Mouse (Mus musculus) urinary bladder, adult 18-20 months (tissue): ENCODE measurements at regions not wholly inside any gene's neighbourhood (a gene's known extent, or its start where the extent isn't known, plus 50 kb on each side); places are given as distances from the start of the nearest gene placed in this dataset.

Experiments
- DNase-seq, 2 experiments: peaks; one replicate each; pipeline ENCODE4 v3.0.0; 2022; ENCODE audit warnings: low spot score in 2 of 2, mixed read lengths in 2 of 2

DNA sequence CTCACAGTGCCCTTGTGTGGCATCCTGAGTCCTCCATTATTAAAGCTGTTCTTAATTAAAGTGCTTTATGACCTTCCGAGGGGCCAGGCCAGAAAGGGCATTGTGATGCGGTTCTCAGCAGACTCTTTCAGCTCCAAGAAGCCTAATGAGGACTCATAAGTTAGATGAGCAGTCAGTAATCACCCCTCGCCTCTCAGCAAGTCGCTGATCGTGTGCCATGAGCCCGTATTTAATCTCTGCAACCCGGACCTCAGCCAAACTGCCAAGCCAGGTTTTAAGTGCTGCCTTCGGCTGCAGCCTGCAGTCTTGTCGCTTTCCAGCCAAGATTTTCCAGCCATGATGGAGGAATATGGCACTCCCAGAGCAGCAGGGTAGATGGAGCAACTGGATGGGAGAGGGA lies 56.1 kb upstream of the Rbfox1 start:
- no peak for DNase-seq

DNA sequence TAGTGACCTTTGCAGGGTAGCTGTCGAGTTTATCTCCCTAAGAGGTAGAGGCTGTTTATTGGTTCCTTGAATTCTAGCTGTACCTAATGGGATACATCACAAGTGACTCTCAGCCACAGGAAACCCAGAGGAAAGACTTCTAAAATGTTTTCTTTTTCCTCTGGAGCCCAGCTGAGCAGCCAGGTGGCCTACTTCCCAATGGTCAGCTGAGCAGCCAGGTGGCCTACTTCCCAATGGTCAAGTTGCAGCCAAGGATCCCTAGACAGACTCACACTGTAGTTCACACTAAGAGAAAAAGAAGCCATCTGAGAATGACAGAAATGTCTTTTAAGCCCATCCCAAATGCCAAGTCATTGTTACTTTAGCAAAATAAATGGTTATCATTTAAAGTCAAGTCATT lies 61.8 kb upstream of the Rbfox1 start:
- no peak for DNase-seq

DNA sequence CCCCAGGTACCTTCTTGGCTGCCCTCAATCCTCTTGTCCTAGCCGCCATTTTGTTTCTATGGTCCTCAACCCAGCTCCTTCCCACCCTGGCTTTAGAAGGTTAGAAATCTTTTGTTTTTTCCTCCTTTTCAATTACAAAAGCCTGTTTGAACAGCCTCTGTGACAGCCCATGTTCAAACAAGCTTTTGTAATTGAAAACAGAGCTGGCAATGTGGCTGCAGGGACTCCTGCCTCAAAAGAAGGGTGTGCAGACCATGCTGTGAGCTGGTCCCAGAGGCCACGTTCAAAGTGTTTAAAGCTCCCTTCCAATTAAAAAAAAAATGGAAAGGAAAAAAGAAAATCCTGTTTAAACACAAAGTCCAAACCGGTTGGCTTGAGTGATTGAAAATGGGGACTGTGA lies 68.0 kb upstream of the Rbfox1 start:
- DNase-seq, result no peak

DNA sequence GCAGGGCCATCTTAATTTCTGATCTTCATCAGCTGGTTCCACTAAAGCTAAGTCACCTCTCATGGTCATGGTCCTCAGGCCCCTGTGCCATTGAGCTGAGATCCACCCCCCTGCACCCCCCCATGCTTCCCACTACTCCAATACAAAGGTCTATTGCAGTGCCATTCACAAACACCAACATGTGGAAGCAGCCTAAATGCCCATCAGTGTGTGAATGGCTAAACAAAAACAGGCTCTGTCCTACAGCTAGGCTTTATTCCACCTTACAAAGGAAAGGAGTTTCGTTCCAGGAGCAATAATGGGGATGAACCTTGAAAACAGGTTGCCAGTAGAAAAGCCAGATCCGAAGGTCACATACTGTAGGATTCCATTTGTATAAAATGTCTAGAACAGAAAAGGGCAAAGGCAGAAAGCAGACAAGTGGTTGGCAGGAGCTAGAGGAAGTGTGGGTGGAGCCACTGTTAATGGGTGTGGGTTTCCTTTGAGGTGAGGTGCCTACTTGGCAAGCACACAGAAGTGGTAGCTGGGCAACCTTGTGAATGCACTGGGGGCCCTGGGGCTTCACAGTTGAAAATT lies 72.8 kb upstream of the Rbfox1 start:
- no peak for DNase-seq

DNA sequence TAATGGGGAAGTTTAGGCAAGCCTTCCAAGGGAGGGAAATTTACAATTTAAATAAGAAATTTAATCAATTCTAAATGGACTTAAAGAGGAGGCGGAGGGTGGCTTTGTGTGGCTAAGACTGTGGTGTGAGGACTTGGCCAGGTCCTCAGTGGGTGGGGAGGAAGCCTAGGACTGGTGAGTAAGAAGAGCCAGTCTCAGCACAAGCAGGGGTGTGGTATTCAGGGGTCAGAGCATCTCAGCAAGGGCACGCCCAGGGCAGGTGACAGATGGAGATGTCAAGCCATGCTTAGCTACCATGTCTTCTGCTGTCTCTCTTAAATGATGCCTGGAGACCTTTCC lies 73.5 kb upstream of the Rbfox1 start:
- DNase-seq, result no peak

DNA sequence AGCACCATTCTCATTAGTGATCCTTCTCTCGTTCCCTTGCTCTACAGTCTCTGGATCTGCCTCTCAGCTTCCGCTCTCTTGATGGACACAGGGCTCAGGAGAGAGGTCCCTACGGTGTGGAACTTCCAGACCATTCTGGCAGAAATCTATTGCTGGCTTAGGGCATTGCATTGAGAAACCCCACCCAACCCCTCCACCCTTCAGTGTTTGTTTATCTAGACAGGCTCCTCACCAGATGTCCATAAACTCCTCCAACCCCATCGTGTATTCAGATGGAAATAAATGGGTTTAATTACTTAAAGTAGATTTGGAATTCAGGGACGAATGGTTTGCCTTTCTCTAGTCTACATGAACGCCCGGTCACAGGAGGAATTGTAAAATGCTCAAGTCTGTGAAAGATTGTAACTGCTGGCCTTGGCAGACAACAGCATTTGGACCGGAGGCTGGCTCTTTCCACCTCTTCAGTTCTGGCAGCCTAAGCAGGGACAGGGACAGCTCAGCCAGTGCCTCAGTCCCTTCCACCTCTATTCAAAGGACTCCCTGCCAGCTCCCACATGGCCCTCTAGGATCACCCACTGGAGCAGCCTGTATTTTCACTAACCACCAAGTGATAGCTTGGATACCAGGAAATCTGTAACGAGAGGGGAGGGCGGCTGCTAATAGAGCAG lies 74.0 kb upstream of the Rbfox1 start:
- DNase-seq, result no peak

DNA sequence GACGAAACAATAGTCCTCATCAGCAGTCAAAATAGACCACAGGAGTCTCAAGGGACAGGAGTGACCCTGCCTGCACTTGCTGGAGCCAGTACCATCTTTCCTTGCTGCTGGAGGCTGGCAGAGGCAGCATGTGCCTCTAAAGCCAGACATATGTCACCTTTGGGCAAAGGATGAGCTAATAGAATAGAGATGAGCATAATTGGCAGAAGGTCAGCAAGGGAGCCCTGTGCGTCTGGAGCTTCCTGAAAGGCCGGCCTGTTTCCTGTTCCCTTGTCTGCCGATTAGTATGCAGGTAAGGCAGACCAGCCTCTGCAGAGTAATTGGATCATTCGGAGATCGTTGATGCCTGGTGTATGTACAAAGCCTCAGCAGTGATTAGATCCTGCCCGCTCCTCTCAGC lies 87.0 kb upstream of the Rbfox1 start:
- no peak for DNase-seq

DNA sequence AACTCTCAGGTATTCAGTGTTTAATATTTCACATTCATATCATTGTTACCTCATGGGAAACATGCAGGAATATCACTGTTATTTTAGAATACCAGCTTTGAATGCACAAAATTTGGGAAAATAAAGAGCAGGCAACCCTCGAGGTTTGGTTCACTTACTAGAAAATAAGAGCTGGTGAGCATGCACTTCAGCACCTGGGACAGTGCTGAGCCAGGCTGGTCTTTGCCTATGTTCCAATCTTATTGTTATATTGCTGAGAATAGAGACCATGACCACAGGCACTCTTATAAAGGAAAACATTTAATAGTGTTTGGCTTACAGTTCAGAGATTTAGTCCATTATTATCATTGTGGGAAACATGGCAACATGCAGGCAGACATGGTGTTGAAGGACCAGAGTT lies 92.9 kb upstream of the Rbfox1 start:
- DNase-seq, result no peak

DNA sequence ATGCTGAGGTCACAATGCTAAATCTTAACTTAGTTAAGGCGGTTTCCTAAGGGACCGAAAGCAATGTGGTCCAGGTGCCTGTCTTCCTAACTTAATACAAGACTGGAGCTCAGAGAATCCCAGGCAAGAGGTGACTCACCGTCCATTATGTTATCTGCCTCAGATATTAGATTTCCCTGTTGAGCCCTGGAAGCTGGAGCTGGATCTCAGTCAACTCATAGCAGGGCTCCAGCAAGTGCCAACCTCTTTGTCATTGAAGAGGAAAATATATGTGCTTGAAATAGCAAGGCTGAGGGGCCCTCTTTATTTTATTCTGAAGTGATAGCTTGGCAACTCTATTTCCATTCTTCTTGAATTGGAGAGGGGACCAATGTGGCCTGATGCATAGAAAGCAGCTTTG lies 95.0 kb upstream of the Rbfox1 start:
- DNase-seq, result no peak

DNA sequence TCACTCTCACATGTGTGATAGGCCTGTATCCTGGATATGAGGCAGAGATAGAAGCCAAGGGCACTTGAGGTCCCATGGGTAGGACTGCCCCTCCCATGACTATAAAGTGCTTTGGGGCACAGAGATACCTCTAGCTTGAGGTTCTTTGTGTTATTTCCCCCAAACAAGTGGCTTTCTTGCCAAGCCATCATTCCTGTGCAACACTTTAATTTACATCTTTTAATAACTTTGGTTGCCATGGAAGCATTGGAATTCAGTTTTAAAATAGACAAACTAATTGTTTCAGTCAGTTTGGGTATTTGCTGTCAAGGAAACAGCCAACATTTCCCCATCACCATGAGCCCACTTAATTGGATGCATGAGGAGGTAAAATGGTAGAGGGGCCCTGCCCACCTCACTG lies 97.9 kb upstream of the Rbfox1 start:
- no peak for DNase-seq

DNA sequence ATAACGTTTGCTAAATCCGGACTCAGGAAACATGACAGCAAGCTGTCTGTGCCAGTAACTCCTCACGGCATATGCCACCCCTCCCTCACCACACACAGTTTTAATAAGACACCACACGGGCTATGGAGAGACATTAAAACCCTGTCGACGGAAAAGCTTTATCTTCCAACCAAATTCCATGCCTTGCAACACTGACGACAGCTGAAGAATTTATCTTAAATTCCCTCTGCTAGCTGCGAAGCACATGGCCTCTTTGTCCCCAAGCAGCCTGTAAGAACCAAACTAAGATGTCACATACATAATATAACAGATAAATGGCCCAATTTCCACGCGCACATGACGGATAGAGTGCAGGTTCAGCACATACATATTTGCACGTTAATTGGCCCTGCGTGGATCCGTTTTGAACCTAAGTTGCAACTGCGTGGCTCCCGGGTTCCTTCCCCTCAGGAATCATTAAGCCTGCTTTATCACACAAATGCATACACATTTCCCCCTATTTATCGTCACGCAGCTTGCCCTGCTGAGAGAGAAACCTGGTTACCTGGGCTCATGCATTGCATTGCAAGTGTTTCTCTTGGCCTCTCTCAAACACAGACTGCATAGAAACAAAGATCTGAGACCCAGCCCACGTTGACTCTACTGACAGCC lies 118.3 kb upstream of the Rbfox1 start:
- DNase-seq, result no peak

DNA sequence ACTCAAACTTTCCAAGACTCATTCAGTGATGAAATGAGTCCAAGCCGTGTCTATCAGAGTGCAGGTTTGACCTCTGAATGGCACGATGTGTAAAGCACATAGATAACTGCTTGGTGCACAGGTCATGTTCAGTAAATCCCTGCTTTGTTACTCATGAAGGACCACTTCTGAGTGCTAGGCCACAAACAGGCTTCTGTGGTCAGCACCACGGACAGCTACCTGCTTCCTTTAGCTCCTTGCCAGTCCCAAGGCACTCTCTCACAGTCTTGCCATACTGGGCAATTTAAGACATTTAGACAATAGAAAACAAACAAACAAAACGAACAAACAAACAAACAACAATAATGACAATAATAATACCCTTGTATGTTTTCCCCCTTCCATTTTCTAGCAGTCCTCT lies 120.0 kb upstream of the Rbfox1 start:
- DNase-seq, result no peak

DNA sequence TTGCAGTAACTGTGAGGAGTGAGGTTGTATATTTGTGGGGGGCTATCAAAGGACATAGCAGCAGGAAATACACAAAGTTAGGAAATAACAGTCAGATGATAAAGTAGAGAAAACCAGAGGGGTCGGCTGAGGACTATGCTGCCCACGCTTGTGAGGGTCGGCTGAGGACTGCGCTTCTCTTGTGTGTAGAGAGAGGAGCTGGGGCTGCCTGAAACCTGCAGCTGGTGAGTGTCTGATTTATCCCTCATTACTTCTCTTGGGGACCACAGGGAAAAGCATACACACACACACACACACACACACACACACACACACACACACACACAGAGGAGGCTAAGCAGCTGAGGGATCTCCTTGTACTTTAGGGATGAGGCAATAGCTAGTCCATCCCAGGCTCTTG lies 124.3 kb upstream of the Rbfox1 start:
- no peak for DNase-seq

DNA sequence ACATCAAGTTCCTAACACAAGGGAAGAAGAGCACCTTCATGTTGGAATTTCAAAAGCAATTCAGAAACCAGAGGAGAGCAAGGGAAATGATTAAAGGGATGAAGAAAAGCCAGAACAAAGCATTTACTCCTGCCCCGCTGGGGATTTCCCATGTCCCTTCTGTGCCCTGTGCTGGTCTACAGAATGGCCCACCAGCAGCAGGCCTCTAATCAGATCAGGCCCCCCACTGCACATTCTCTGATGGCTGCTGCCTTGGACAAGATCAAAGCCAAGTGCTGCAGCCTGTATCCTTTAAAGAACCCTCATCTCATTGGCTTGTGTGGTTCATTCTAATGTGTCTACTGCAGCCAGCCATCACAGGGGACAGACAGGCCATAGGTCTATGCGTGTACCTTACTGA lies 126.1 kb upstream of the Rbfox1 start:
- DNase-seq, result no peak

DNA sequence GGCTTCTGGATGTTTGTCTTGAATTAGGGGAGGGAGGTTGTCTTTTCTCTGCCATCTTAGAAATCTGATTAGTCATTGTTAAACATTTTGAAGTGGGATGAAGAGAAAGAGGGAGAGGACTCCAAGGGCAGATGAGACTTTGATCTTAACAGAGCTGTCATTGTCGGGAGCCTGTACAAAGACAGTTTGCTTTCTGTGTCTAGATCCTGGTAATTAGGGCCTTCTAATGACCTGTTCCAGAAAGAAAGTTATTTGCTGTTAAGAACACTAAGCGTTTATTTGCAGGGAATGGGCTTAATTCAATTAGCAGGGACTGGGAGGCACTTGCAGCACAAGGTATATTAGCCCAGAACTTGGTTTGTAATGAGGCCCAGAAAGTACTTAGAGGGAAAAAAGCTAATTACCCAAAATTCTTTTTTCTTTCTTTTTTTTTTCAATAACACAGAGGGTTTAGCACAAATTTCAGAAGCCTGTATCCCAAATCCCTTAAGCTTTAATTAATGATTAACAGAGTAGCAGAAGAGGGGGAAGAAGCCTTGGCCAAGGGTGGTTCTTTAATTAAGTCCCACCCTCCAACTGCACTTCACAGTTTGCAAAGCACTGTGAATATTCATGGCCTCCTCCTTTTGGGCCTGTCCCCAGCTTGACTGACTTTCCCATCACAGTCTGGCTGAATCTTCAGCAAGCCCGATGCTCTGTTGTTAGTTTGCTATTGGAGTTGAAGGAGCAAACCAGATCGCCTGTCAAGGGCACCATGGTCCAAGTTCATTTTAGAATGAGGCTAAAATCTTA lies 142.2 kb upstream of the Rbfox1 start:
- DNase-seq, result no peak

DNA sequence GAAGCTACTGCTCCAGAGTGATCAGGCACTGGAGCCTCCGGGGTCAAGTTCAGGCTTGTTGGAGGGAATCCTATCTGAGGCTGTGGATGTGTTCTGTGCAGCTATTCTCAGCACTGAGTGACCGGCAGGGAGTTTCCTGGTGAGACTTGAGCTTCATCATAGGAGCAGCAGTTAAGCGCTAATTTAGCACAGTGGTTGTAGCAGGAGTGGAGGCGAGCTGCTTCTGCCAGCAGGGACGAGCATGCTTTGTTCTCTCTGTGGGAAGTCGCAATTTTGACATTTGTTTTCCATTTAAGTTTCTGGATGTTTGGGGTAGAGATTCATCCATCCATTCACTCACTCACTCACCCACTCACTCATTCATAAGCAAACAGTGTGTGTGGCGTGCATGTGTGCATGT lies 144.4 kb upstream of the Rbfox1 start:
- DNase-seq, result no peak

DNA sequence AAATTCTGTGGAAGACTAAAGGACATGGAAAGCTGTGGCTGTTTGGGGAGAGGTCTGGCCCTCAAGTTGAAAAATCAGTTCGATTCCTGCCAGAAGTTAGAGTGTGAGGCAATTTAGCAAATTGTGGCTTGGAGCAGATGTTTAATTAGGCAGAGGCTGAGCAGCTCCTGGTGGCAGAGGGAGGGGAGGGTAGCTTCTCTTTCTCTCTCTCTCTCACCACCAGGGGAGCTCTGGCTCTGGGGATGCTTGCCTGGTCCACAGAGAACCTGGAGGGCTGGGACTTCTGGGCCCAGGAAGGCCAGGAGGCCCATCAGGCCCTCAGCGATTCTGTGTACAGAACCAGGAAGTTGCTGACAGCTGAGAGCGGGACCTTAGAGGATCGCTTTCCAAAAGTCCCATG lies 151.5 kb upstream of the Rbfox1 start:
- DNase-seq, result no peak

DNA sequence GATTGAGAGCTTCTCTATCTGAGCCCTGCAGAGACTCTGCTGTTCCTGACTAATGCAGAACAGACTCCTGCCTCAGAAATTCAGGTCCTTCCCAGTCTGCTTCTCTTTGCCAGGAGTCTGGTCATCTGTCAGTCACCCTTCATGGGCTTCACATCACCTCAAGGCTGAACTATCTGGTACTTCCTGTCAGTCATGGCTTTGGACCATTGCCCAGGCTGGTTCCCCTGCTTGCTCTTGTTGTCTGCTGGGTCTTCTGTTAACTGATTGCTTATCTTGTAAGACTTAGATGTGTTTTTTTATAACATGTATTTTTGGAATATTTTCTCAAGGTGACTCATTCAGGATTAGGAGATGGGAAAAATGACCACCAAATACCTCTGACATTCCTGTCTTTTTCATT lies 162.6 kb upstream of the Rbfox1 start:
- DNase-seq, result no peak

DNA sequence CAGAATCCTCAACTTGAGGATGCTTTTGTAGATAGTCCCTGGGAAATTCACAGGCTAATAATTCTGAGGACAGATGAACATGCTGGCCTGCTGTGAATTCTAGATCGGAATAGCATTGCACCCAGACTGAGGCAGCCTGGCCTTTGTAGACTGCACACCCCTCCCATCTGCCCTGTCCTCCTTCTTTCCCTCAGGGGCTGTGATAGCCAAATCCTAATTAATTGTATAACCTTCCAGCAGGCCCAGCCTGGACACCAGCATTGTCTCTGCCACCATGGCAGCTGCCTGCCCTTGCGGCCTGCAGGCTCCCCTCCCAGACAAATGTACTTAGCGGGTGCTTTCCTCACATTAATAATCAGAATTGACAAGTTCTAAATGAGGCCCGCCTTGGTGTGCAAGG lies 171.7 kb upstream of the Rbfox1 start:
- no peak for DNase-seq

DNA sequence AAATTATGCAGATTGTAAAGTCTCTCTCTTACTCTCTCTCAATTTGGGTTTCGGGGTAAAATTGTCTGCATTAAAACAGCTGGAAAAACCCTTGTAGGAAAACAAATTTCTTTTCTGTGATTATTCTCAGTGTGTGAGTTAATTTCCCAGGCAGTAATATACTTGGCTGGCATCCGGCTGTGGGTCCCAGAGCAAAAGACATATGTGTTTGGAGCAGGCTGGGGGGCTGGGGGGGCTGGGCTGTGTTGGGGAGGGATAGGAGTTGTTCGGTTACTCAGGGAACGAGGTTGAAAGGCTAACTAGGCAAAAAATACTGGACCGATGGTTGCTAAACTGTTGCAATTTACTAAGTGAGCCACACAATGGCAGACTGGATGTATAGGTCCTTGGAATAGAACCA lies 175.3 kb upstream of the Rbfox1 start:
- no peak for DNase-seq

DNA sequence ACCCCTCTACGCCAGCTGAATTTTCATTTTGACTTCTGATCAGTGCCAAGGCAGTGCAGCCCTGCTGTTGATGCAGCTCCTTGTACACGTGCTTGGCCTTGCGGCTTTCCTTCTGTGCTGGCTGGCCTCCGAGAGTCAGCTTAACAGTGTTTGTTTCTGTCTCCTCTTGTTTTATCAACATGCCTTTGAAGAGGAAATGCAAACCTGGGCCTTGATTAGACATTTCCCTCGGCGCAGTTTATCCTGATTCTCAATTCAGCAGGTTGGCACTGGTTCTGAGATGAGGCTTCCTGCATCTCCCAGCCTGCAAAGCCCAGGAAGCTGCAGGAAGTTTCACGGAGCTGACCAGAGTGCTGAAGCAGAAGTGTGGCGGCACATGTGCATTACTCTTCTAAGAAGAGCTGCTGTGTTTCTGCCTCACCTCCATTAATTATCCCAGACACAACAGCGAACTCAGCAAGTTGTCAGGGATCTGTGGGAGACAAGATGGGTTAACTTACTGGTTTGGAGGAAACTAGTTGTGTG lies 184.4 kb upstream of the Rbfox1 start:
- DNase-seq, result no peak

DNA sequence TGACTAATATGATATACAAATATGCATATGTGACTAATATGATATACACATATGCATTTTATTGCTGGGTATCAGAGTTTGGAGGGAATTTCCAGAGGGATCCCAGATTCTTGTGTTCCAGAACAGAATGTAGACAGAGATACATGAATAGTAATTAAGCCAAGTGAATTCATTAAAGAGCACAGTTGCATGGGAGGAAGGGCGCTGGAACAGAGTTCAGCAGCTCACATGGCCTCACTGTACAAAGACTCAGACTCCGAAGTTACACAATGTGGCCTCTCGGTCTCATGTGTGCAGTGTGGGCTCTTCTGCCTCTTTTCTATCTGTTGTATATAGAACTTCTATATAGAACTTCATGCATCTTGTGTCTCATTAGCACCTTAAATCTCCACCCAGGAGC lies 196.8 kb upstream of the Rbfox1 start:
- no peak for DNase-seq
